Mouse (Mus musculus) kidney, postnatal 0 days (tissue): ENCODE data around the gene Ube2cbp. TPM values are rescaled to one million over a fixed set of nuclear protein-coding genes. Genes with fewer than 3 reads are reported as not detected.

Experiments
- ATAC-seq: fragments of 200-750 bp; cut with Nextera tagmentation; replicated peaks from 2 replicates; pipeline ENCODE4 v1.8.0; 2017; ENCODE audit warnings: low read depth, moderate number of reproducible peaks, moderate TSS enrichment, moderate library complexity; ENCODE audit not compliant: low FRiP score
- DNase-seq: peaks from one replicate; pipeline ENCODE4 v3.0.0-alpha.2; 2016; ENCODE audit warnings: low spot score
- H3K27ac ChIP-seq: fragments of 300-500 bp; sonication (generic); 2 replicates; pipeline ENCODE4 v1.5.1; 2014; ENCODE audit warnings: mild to moderate bottlenecking
- H3K27me3 ChIP-seq: fragments of 300-500 bp; sonication (generic); 2 replicates; pipeline ENCODE4 v1.6.1; 2014; ENCODE audit warnings: low read length, mixed read lengths; ENCODE audit not compliant: insufficient read depth
- H3K36me3 ChIP-seq: fragments of 300-500 bp; sonication (generic); 2 replicates; pipeline ENCODE4 v1.6.1; 2014; ENCODE audit warnings: low read length, mixed read lengths; ENCODE audit not compliant: insufficient read depth
- H3K4me1 ChIP-seq: fragments of 300-500 bp; sonication (generic); replicated peaks from 2 replicates; pipeline ENCODE4 v1.6.1; 2014; ENCODE audit warnings: antibody characterized with exemption, low read length, mixed read lengths; ENCODE audit not compliant: insufficient read depth
- H3K4me2 ChIP-seq: fragments of 300-500 bp; sonication (generic); 2 replicates; pipeline ENCODE4 v1.6.1; 2014; ENCODE audit warnings: mild to moderate bottlenecking, low read length, moderate library complexity, mixed read lengths
- H3K4me3 ChIP-seq: fragments of 300-500 bp; sonication (generic); replicated peaks from 2 replicates; pipeline ENCODE4 v1.5.1; 2014; ENCODE audit warnings: low read depth, low read length
- H3K9ac ChIP-seq: fragments of 300-500 bp; sonication (generic); 2 replicates; pipeline ENCODE4 v1.6.1; 2014; ENCODE audit warnings: low read depth, low read length
- H3K9me3 ChIP-seq: fragments of 300-500 bp; sonication (generic); replicated peaks from 2 replicates; pipeline ENCODE4 v1.6.1; 2016; ENCODE audit warnings: low read length, inconsistent platforms, mixed read lengths
- CTCF ChIP-seq: IDR thresholded peaks from 2 replicates; pipeline ENCODE4 v1.5.1; 2016; ENCODE audit warnings: antibody characterized with exemption, low read depth, mild to moderate bottlenecking, moderate library complexity
- WGBS: fragments of 180-500 bp; shearing (Covaris S2); extraction: QIAGEN DNeasy Blood & Tissue Kit; methylation state at CpG from one replicate; pipeline ENCODE4 v1.1.7; 2014; 5-methylcytosine and 5-hydroxymethylcytosine counted together
- polyA plus RNA-seq: library from polyadenylated mRNA; unstranded; fragments of >200 nt; fragmentation: Nextera tagmentation; extraction: Ambion mirVana; gene quantifications from 2 replicates; pipeline ENCODE4 v1.2.1, GENCODE M21; 2015

Gene Ube2cbp
- polyA plus RNA-seq, 1 experiment from 2014 or later, result 8.2 TPM

GRCm38 (mm10) chr9:86269541-86269940 is 195.2 kb downstream of the Ube2cbp start:
- Histone ChIP-seq H3K36me3 (no peaks in the 10 kb centered on the region), H3K9me3 (no peaks in the 10 kb centered on the region)

GRCm38 (mm10) chr9:86266658-86267057 is 198.1 kb downstream of the Ube2cbp start:
- no peak for TF ChIP-seq CTCF
- Histone ChIP-seq H3K4me3 (no peak overlapping the region), H3K27ac (no peak overlapping the region), H3K36me3 (no peaks in the 10 kb centered on the region), H3K27me3 (no peaks in the 10 kb centered on the region), H3K4me2 (no peak overlapping the region), H3K9me3 (no peaks in the 10 kb centered on the region), H3K4me1 (no peaks in the 10 kb centered on the region), H3K9ac (no peak overlapping the region)
- DNase-seq (no peak), ATAC-seq (no peak)
- WGBS, result 51% methylated on average over 2 of the region's 2 CpGs

More at GRCm38 (mm10) chr9:86269541-86269940, 195.2 kb downstream of the Ube2cbp start:
- Histone ChIP-seq H3K4me2 (no peak overlapping the region), H3K4me1 (no peaks in the 10 kb centered on the region), H3K27me3 (no peaks in the 10 kb centered on the region), H3K4me3 (no peak overlapping the region), H3K9ac (no peak overlapping the region), H3K27ac (no peak overlapping the region)
- 79% methylated on average over 5 of the region's 5 CpGs for WGBS
- ATAC-seq, result no peak
- TF ChIP-seq CTCF, result no peak
- DNase-seq, result no peak

Other genes with a start within 250 kb of the Ube2cbp start
- 7.5 and 9.7 TPM in 2 replicates for gene Dop1a, start 2.2 kb upstream of the Ube2cbp start, polyA plus RNA-seq
- 32.6 and 35.7 TPM in 2 replicates for gene Pgm3, start 106.9 kb upstream of the Ube2cbp start, polyA plus RNA-seq
- gene Rwdd2a, start 107.0 kb upstream of the Ube2cbp start, polyA plus RNA-seq, result 5.4 and 6.2 TPM in 2 replicates
- gene Me1, start 231.0 kb upstream of the Ube2cbp start, polyA plus RNA-seq, result 21.7 and 24.4 TPM in 2 replicates